Mouse (Mus musculus) MEL (cell line): ENCODE data around the gene Dcst1. TPM values are rescaled to one million over a fixed set of nuclear protein-coding genes. Genes with fewer than 3 reads are reported as not detected.
A peak's percentile ranks its signal among the peaks of the same experiment; 100 is the strongest.

Experiments used
- DNase-seq: peaks from one replicate; pipeline ENCODE4 v3.0.0; 2011; ENCODE audit warnings: low read depth, low spot score
- H3K27ac ChIP-seq: 2 replicates; pipeline ENCODE4 v1.5.1; 2012; ENCODE audit warnings: low read depth, mild to moderate bottlenecking, control low read depth, low read length, moderate library complexity; ENCODE audit not compliant: control insufficient read depth
- H3K27me3 ChIP-seq, 2 experiments: fragments of 150-350 bp in 1 of 2; sonication (generic) in 1 of 2; 2 replicates each; pipeline ENCODE4 v1.6.1; 2012; ENCODE audit warnings: low read length in 2 of 2, mild to moderate bottlenecking in 2 of 2, improper control_type of control experiment in 1 of 2, moderate library complexity in 1 of 2; ENCODE audit not compliant: insufficient read depth in 2 of 2, control insufficient read depth in 1 of 2
- H3K36me3 ChIP-seq, 2 experiments: 2 replicates each; pipeline ENCODE4 v1.6.1; 2012 to 2014; ENCODE audit warnings: low read length in 2 of 2, improper control_type of control experiment in 1 of 2, inconsistent platforms in 1 of 2, mild to moderate bottlenecking in 1 of 2; ENCODE audit not compliant: insufficient read depth in 2 of 2, control insufficient read depth in 1 of 2
- H3K4me1 ChIP-seq, 2 experiments: fragments of 150-350 bp in 1 of 2; sonication (generic) in 1 of 2; 2 replicates each; pipeline ENCODE4 v1.6.1; 2012; ENCODE audit warnings: low read length in 2 of 2, improper control_type of control experiment in 1 of 2, mild to moderate bottlenecking in 1 of 2; ENCODE audit not compliant: insufficient read depth in 2 of 2, control insufficient read depth in 1 of 2
- H3K4me3 ChIP-seq, 2 experiments: fragments of 150-350 bp in 1 of 2; sonication (generic) in 1 of 2; 2 replicates each; pipeline ENCODE4 v1.5.1; 2012; ENCODE audit warnings: low read depth in 2 of 2, low read length in 2 of 2, mild to moderate bottlenecking in 2 of 2, moderate library complexity in 2 of 2, control low read depth in 1 of 2, improper control_type of control experiment in 1 of 2; ENCODE audit not compliant: control insufficient read depth in 1 of 2, insufficient read depth in 1 of 2
- H3K79me2 ChIP-seq: 2 replicates; pipeline ENCODE4 v1.6.1; 2012; ENCODE audit warnings: mild to moderate bottlenecking, low read length, moderate library complexity; ENCODE audit not compliant: control insufficient read depth, poor library complexity, insufficient read depth
- H3K9ac ChIP-seq: 2 replicates; pipeline ENCODE4 v1.6.1; 2012; ENCODE audit warnings: low read depth, mild to moderate bottlenecking, control low read depth, low read length, moderate library complexity; ENCODE audit not compliant: control insufficient read depth, poor library complexity, severe bottlenecking
- H3K9me3 ChIP-seq: fragments of 150-350 bp; sonication (generic); replicated peaks from 2 replicates; pipeline ENCODE4 v1.6.1; 2012; ENCODE audit warnings: mild to moderate bottlenecking, low read length, improper control_type of control experiment, moderate library complexity; ENCODE audit not compliant: insufficient read depth
- BHLHE40 ChIP-seq: IDR thresholded peaks from 2 replicates; pipeline ENCODE4 v1.6.1; 2012; ENCODE audit warnings: low read depth, mild to moderate bottlenecking, inconsistent platforms, low read length, improper control_type of control experiment, borderline replicate concordance
- CHD2 ChIP-seq: IDR thresholded peaks from 2 replicates; pipeline ENCODE4 v1.6.1; 2011; ENCODE audit warnings: low read length, improper control_type of control experiment
- CTCF ChIP-seq, 3 experiments: IDR thresholded peaks in 2 of 3; conservative IDR thresholded peaks in 1 of 3; 2 replicates each; pipeline ENCODE4 v1.5.1; 2011 to 2012; ENCODE audit warnings: low read length in 3 of 3, low read depth in 2 of 3, mild to moderate bottlenecking in 2 of 3, improper control_type of control experiment in 1 of 3, inconsistent platforms in 1 of 3, mixed read lengths in 1 of 3, moderate library complexity in 1 of 3; ENCODE audit not compliant: control insufficient read depth in 1 of 3, insufficient read depth in 1 of 3, poor library complexity in 1 of 3, severe bottlenecking in 1 of 3
- E2F4 ChIP-seq: IDR thresholded peaks from 2 replicates; pipeline ENCODE4 v1.6.1; 2011; ENCODE audit warnings: low read depth, low read length, improper control_type of control experiment, borderline replicate concordance
- ETS1 ChIP-seq: IDR thresholded peaks from 2 replicates; pipeline ENCODE4 v1.6.1; 2012; ENCODE audit warnings: low read depth, mild to moderate bottlenecking, inconsistent platforms, low read length, improper control_type of control experiment, moderate library complexity
- GABPA ChIP-seq: IDR thresholded peaks from 2 replicates; pipeline ENCODE4 v1.6.1; 2012; ENCODE audit warnings: low read depth, mild to moderate bottlenecking, inconsistent platforms, low read length, improper control_type of control experiment, moderate library complexity
- GATA1 ChIP-seq: IDR thresholded peaks from 2 replicates; pipeline ENCODE4 v1.6.1; 2011; ENCODE audit warnings: low read depth, low read length, improper control_type of control experiment
- KAT2A ChIP-seq: conservative IDR thresholded peaks from 2 replicates; pipeline ENCODE4 v1.6.1; 2012; ENCODE audit warnings: low read depth, low read length, improper control_type of control experiment, inconsistent platforms
- MAZ ChIP-seq: IDR thresholded peaks from 2 replicates; pipeline ENCODE4 v1.6.1; 2012; ENCODE audit warnings: low read depth, mild to moderate bottlenecking, inconsistent platforms, low read length, improper control_type of control experiment
- MEF2A ChIP-seq: IDR thresholded peaks from 2 replicates; pipeline ENCODE4 v1.6.1; 2014; ENCODE audit warnings: low read depth, mild to moderate bottlenecking, inconsistent platforms, low read length, improper control_type of control experiment; ENCODE audit not compliant: poor library complexity, insufficient replicate concordance, severe bottlenecking; ENCODE audit errors: extremely low read depth
- MYB ChIP-seq: IDR thresholded peaks from 2 replicates; pipeline ENCODE4 v1.6.1; 2011; ENCODE audit warnings: mild to moderate bottlenecking, low read depth, low read length, improper control_type of control experiment
- NRF1 ChIP-seq: IDR thresholded peaks from 2 replicates; pipeline ENCODE4 v1.6.1; 2014; ENCODE audit warnings: low read depth, mild to moderate bottlenecking, inconsistent platforms, low read length, improper control_type of control experiment, moderate library complexity; ENCODE audit not compliant: poor library complexity, insufficient read depth, severe bottlenecking
- POLR2A ChIP-seq, 2 experiments: IDR thresholded peaks; 2 replicates each; pipeline ENCODE4 v1.6.1; 2011 to 2012; ENCODE audit warnings: low read length in 2 of 2, mild to moderate bottlenecking in 2 of 2, control low read depth in 1 of 2, improper control_type of control experiment in 1 of 2, low read depth in 1 of 2, moderate library complexity in 1 of 2; ENCODE audit not compliant: control insufficient read depth in 1 of 2, insufficient read depth in 1 of 2, poor library complexity in 1 of 2
- POLR2AphosphoS2 ChIP-seq: IDR thresholded peaks from 2 replicates; pipeline ENCODE4 v1.6.1; 2011; ENCODE audit warnings: low read length, improper control_type of control experiment
- RAD21 ChIP-seq: IDR thresholded peaks from 2 replicates; pipeline ENCODE4 v1.6.1; 2011; ENCODE audit warnings: mild to moderate bottlenecking, low read depth, low read length, improper control_type of control experiment
- SIN3A ChIP-seq: IDR thresholded peaks from 2 replicates; pipeline ENCODE4 v1.6.1; 2012; ENCODE audit warnings: low read length, improper control_type of control experiment, inconsistent platforms
- SMC3 ChIP-seq: IDR thresholded peaks from 2 replicates; pipeline ENCODE4 v1.6.1; 2011; ENCODE audit warnings: low read depth, low read length, improper control_type of control experiment
- TAL1 ChIP-seq: IDR thresholded peaks from 2 replicates; pipeline ENCODE4 v1.6.1; 2012; ENCODE audit warnings: mild to moderate bottlenecking, inconsistent platforms, low read length, moderate library complexity, mixed read lengths
- TCF12 ChIP-seq: IDR thresholded peaks from 2 replicates; pipeline ENCODE4 v1.6.1; 2014; ENCODE audit warnings: low read depth, mild to moderate bottlenecking, inconsistent platforms, low read length, improper control_type of control experiment, moderate library complexity
- UBTF ChIP-seq: IDR thresholded peaks from 2 replicates; pipeline ENCODE4 v1.6.1; 2012; ENCODE audit warnings: low read depth, mild to moderate bottlenecking, inconsistent platforms, low read length, improper control_type of control experiment, moderate library complexity, borderline replicate concordance; ENCODE audit not compliant: insufficient read depth
- USF1 ChIP-seq: IDR thresholded peaks from 2 replicates; pipeline ENCODE4 v1.6.1; 2014; ENCODE audit warnings: low read depth, mild to moderate bottlenecking, inconsistent platforms, low read length, improper control_type of control experiment, moderate library complexity
- USF2 ChIP-seq, 2 experiments: IDR thresholded peaks; 2 replicates each; pipeline ENCODE4 v1.6.1; 2011 to 2012; ENCODE audit warnings: improper control_type of control experiment in 2 of 2, low read length in 2 of 2, borderline replicate concordance in 1 of 2, inconsistent platforms in 1 of 2, low read depth in 1 of 2, mild to moderate bottlenecking in 1 of 2; ENCODE audit not compliant: insufficient read depth in 1 of 2
- ZC3H11A ChIP-seq: IDR thresholded peaks from 2 replicates; pipeline ENCODE4 v1.6.1; 2012; ENCODE audit warnings: low read depth, mild to moderate bottlenecking, inconsistent platforms, low read length, improper control_type of control experiment
- polyA plus RNA-seq, 2 experiments: library from polyadenylated mRNA; stranded (reverse) in 1 of 2; unstranded in 1 of 2; fragments of >175 nt in 1 of 2; fragments of >200 nt in 1 of 2; gene quantifications; 2 replicates each; pipeline versions ENCODE4 v1.2.1 to v1.2.4; 2012; ENCODE audit warnings: low replicate concordance in 2 of 2, low read depth in 1 of 2; ENCODE audit not compliant: insufficient read length in 2 of 2, insufficient read depth in 1 of 2, missing spikeins in 1 of 2
- total RNA-seq: library from RNA; depleted of rRNA; stranded (reverse); fragments of 300-350 nt; gene quantifications from 2 replicates; pipeline ENCODE4 v1.2.3, GENCODE M21; 2012

The Dcst1 gene
- total and polyA plus RNA-seq, 3 experiments: 0.08 to 0.29 TPM; not detected in 1

DNA sequence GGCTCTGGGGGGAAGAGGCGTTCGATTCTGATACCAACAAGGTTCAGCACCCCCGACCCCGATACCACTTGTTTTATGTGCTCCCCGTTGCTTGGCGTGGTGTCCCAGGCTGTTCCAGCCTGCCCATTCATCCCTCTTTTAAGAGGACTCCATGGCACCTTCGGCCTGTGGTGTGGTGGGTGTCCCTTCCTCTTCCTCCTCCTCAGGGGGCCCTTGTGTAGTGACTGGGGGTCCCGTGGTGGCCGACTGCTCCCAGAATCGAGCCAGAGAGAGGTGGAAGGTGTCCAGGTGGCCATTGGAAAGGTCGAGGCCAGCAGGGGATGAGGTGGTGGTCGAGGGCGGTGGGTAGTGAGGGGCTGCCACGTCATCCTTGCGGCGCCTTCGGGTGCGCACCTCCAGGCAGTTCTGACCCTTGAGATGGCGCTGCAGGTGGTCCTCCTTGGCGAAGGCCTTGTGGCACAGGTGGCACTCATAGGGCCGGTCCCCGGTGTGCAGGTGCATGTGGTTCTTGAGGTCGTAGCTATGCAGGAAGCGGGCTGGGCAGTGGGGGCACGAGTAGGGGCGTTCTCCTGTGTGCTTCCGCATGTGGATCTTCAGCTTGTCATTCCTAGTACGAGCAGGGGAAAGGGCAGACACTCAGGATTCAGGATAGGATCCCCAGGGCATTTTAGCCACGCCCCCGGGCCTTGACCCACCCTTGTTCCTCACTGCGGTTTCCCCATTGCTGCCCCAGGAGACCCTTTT, 14.5 kb upstream of the Dcst1 start:
- H3K9ac ChIP-seq: no peak overlapping the region
- no peak for DNase-seq

DNA sequence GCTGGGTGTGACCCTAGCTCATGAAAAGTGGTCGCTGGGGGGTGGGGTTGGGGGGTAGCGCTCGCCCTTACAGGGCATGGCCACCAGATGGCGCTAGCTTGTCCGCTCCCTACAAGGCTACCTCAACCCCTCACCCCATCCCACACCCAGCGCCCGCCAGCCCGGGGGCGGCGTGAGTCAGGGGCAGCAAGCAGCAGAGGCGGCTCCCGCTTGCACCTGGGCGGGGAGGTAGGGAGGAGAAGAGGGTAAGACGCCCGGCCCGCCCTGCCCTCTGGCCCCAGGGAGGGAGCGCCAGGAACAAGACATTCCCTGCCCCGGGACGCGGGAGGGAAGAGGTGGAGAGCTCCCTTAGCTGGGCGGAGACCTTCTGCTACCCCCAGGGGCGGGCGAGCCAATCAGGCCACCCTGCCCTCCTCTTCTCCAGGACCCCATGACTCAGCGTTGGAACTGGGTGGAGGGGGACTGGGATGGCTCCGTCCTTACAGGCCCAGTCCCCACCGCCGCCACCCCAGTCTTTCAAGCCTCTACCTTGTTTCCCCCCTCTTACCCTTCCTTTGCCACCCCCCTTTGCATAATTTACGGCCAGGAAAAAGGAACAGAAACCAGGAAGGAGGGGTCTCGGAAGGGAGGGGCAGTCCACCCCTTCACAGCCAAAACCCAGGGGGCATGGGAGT, 13.5 kb upstream of the Dcst1 start:
- Histone ChIP-seq H3K36me3 (peaks cover 0 to 4% of the 10 kb centered on the region in 2 experiments; a peak in 1 of 4 replicates), H3K4me3 (no peak overlapping the region), H3K9ac (no peak overlapping the region), H3K27ac (no peak overlapping the region), H3K79me2 (no peaks in the 10 kb centered on the region), H3K27me3 (no peaks in the 10 kb centered on the region), H3K9me3 (no peaks in the 10 kb centered on the region), H3K4me1 (peaks cover 0 to 9% of the 10 kb centered on the region in 2 experiments; a peak in 1 of 4 replicates)
- TF ChIP-seq CHD2 (0 out of 2 replicates have a peak, but pooled peaks have one; percentile 15), RAD21 (peak; percentile 31), MEF2A (no peak), SMC3 (peak; percentile 74), KAT2A (no peak), POLR2AphosphoS2 (no peak), POLR2A (IDR thresholded peaks at IDR 0.05; ENCODE audit: control insufficient read depth in 1 of 2, insufficient read depth in 1 of 2, low read depth in 1 of 2, low read length in 2 of 2, poor library complexity in 1 of 2) (0 out of 4 replicates have a peak, but pooled peaks of 1 of the 2 experiments have one; percentile 18), CTCF (IDR thresholded peaks at IDR 0.05 in 2 of 3, conservative IDR thresholded peaks at IDR 0.05 in 1 of 3; ENCODE audit: control insufficient read depth in 1 of 3, insufficient read depth in 1 of 3, low read depth in 2 of 3, low read length in 3 of 3, poor library complexity in 1 of 3, severe bottlenecking in 1 of 3) (peak; percentile 73 to 99 (median 76)), MAZ (peak; percentile 85; the same call in 1 of the 2 replicates), BHLHE40 (0 out of 2 replicates have a peak, but pooled peaks have one; percentile 18), USF2 (IDR thresholded peaks at IDR 0.05; ENCODE audit: borderline replicate concordance in 1 of 2, insufficient read depth in 1 of 2, low read depth in 1 of 2, low read length in 2 of 2) (no peak), ZC3H11A (peak; percentile 45), USF1 (no peak)
- peak; percentile 61 for DNase-seq

More for the DNA sequence above, 14.5 kb upstream of the Dcst1 start:
- Histone ChIP-seq H3K4me3 (no peak overlapping the region), H3K9me3 (no peaks in the 10 kb centered on the region), H3K27me3 (no peaks in the 10 kb centered on the region), H3K36me3 (no peaks in the 10 kb centered on the region), H3K27ac (no peak overlapping the region), H3K79me2 (no peaks in the 10 kb centered on the region), H3K4me1 (peaks cover 0 to 6% of the 10 kb centered on the region in 2 experiments; a peak in 1 of 4 replicates)
- TF ChIP-seq GABPA: no peak
- no peak for TF ChIP-seq MYB
- TF ChIP-seq TCF12: no peak
- TF ChIP-seq RAD21: no peak
- no peak for TF ChIP-seq NRF1
- no peak for TF ChIP-seq ETS1
- TF ChIP-seq UBTF: no peak
- TF ChIP-seq USF1: no peak
- no peak for TF ChIP-seq E2F4
- TF ChIP-seq GATA1: no peak
- TF ChIP-seq SIN3A: no peak
- no peak for TF ChIP-seq MAZ
- no peak for TF ChIP-seq ZC3H11A
- no peak for TF ChIP-seq TAL1
